Mouse (Mus musculus) heart, adult 2 months (tissue): ENCODE measurements around the gene Mettl25.

Experiments used
- CTCF ChIP-seq: fragments of 200-600 bp; IDR thresholded peaks from 2 replicates; pipeline ENCODE4 v1.8.1; 2022; ENCODE audit warnings: antibody characterized with exemption, mild to moderate bottlenecking, moderate library complexity
- POLR2A ChIP-seq: fragments of 200-500 bp; IDR thresholded peaks from 2 replicates; pipeline ENCODE4 v1.6.1; 2011; ENCODE audit warnings: mild to moderate bottlenecking, low read depth, low read length, control low read depth; ENCODE audit not compliant: insufficient read depth

GRCm38 (mm10) chr10:105753831-105754605, 87.2 kb downstream of the Mettl25 start:
- TF ChIP-seq CTCF (no peak), POLR2A (no peak)
